Mouse (Mus musculus): ENCODE measurements at regions not wholly inside any gene's neighbourhood (a gene's known extent, or its start where the extent isn't known, plus 50 kb on each side); places are given as distances from the start of the nearest gene placed in this dataset.
"Not testable (repeated sequence)": the region's sequence is repeated elsewhere in the genome, so short reads cannot be mapped to it uniquely, and the experiment has no call there.

- no peak for DNase-seq (ENCODE audit: extremely low spot score in 1 of 2, low spot score in 2 of 2)
- intact Hi-C loops (cut with DNase I) = no loop called here
Measured at GRCm38 (mm10) chr4:131138891-131139290, 194.7 kb downstream of the Matn1 start.

GRCm38 (mm10) chr4:131141890-131142465 lies 197.8 kb downstream of the Matn1 start:
- DNase-seq (ENCODE audit: extremely low spot score in 1 of 2, low spot score in 2 of 2) = no peak
- intact Hi-C loops (cut with DNase I) = no loop called here

GRCm38 (mm10) chr4:131145507-131145906 lies 201.3 kb downstream of the Matn1 start:
- intact Hi-C loops (cut with DNase I) = no loop called here
- no peak for DNase-seq (ENCODE audit: extremely low spot score in 1 of 2, low spot score in 2 of 2)

- intact Hi-C loops (cut with DNase I) = no loop called here
- DNase-seq (ENCODE audit: extremely low spot score in 1 of 2, low spot score in 2 of 2) = no peak
Measured at GRCm38 (mm10) chr4:131148042-131148747, 204.0 kb downstream of the Matn1 start.

GRCm38 (mm10) chr4:131149466-131149865 lies 205.3 kb downstream of the Matn1 start:
- DNase-seq (ENCODE audit: extremely low spot score in 1 of 2, low spot score in 2 of 2) = no peak
- intact Hi-C loops (cut with DNase I) = no loop called here

- DNase-seq (ENCODE audit: extremely low spot score in 1 of 2, low spot score in 2 of 2) = no peak
- intact Hi-C loops (cut with DNase I) = no loop called here
Measured at GRCm38 (mm10) chr4:131159712-131160111, 215.5 kb downstream of the Matn1 start.

GRCm38 (mm10) chr4:131160135-131160534 lies 215.9 kb downstream of the Matn1 start:
- DNase-seq (ENCODE audit: extremely low spot score in 1 of 2, low spot score in 2 of 2) = no peak
- intact Hi-C loops (cut with DNase I) = no loop called here

- no peak for DNase-seq (ENCODE audit: extremely low spot score in 1 of 2, low spot score in 2 of 2)
Measured at GRCm38 (mm10) chr4:131161501-131161900, 217.3 kb downstream of the Matn1 start.

GRCm38 (mm10) chr4:131163782-131164315 lies 219.7 kb downstream of the Matn1 start:
- peak in 1 of 2 experiments; percentile 35 for DNase-seq (ENCODE audit: extremely low spot score in 1 of 2, low spot score in 2 of 2)
- intact Hi-C loops (cut with DNase I) = no loop called here

More at GRCm38 (mm10) chr4:131161501-131161900, 217.3 kb downstream of the Matn1 start:
- intact Hi-C loops (cut with DNase I) = no loop called here

- intact Hi-C loops (cut with DNase I) = no loop called here
- no peak for DNase-seq (ENCODE audit: extremely low spot score in 1 of 2, low spot score in 2 of 2)
Measured at GRCm38 (mm10) chr4:131166574-131167270, 222.5 kb downstream of the Matn1 start.

- intact Hi-C loops (cut with DNase I) = no loop called here
- no peak for DNase-seq (ENCODE audit: extremely low spot score in 1 of 2, low spot score in 2 of 2)
Measured at GRCm38 (mm10) chr4:131167921-131168320, 223.7 kb downstream of the Matn1 start.

- DNase-seq (ENCODE audit: extremely low spot score in 1 of 2, low spot score in 2 of 2) = peak in 1 of 2 experiments; percentile 43
- intact Hi-C loops (cut with DNase I) = no loop called here
Measured at GRCm38 (mm10) chr4:131173783-131174460, 229.7 kb downstream of the Matn1 start.

- DNase-seq (ENCODE audit: extremely low spot score in 1 of 2, low spot score in 2 of 2) = no peak
- intact Hi-C loops (cut with DNase I) = no loop called here
Measured at GRCm38 (mm10) chr4:131176701-131177100, 232.5 kb downstream of the Matn1 start.

- intact Hi-C loops (cut with DNase I) = no loop called here
- no peak for DNase-seq (ENCODE audit: extremely low spot score in 1 of 2, low spot score in 2 of 2)
Measured at GRCm38 (mm10) chr4:131177889-131178288, 233.7 kb downstream of the Matn1 start.

GRCm38 (mm10) chr4:131178642-131179041 lies 234.5 kb downstream of the Matn1 start:
- DNase-seq (ENCODE audit: extremely low spot score in 1 of 2, low spot score in 2 of 2); intact Hi-C loops (cut with DNase I): not testable (repeated sequence)

- intact Hi-C loops (cut with DNase I) = no loop called here
- no peak for DNase-seq (ENCODE audit: extremely low spot score in 1 of 2, low spot score in 2 of 2)
Measured at GRCm38 (mm10) chr4:131188066-131188465, 243.9 kb downstream of the Matn1 start.

GRCm38 (mm10) chr4:131191106-131191880 lies 247.1 kb downstream of the Matn1 start:
- DNase-seq (ENCODE audit: extremely low spot score in 1 of 2, low spot score in 2 of 2) = no peak
- intact Hi-C loops (cut with DNase I) = no loop called here

GRCm38 (mm10) chr4:131193900-131194419 lies 249.8 kb downstream of the Matn1 start:
- intact Hi-C loops (cut with DNase I) = no loop called here
- no peak for DNase-seq (ENCODE audit: extremely low spot score in 1 of 2, low spot score in 2 of 2)

Measured in left cerebral cortex, postnatal 10 days (tissue).